Comparison of ENCODE assay signal across 8 mouse cellular contexts in the genomic region with DNA sequence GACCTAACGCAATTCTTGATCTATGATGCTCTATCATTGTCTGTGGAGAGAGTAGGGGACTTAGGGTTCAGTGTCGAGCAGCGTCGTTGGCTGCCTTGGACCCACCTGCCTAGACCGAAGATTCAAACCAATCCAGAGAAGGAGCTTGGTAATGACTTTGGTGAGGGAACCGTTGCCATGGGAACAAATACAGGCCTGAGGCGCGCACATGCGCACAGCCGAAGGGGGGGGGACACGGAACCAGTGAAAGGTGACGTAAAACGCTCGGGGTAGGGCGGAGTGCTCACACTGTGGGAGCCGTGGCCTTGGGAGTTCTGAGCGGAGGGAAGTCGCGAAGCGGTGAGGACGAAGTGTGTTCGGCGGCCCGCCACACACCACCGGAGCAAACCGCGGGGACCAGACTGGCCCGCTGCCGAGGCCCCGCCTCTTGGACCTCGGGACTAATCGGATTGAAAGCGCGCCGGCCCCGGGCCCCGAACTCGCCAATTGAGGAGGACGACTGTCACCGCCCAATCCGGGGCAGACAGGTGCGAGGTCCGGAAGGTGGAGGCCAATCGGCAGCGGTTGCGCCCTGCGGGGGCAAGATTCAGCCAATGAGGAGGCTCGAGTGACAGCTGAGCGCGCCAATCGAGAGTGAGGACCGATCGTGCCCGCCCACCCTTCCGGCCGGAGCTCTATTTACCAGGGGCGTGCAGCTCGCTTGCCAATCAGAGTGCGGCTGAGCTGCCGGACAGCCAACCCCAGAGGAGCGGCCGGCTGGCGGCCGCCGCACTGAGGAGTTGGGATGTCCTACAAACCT. TPM values are rescaled to one million over a fixed set of nuclear protein-coding genes. Genes with fewer than 3 reads are reported as not detected.
DNase-seq lines count a peak whose midpoint lies in the region; ATAC-seq and TF ChIP-seq lines count a peak whose summit lies in the region.

A gene (plus strand): TSS at position 541 of the 799 bp plus-strand sequence.

- peaks cover 11% of the 10 kb centered on the region for H3K36me3 ChIP-seq in E14TG2a.4 (ENCODE audit: insufficient read depth, low read length)
- H3K36me3 ChIP-seq in forebrain, embryonic 12.5 days (replicated peaks): no peaks in the 10 kb centered on the region
- no peaks in the 10 kb centered on the region for H3K36me3 ChIP-seq in heart, postnatal 0 days (replicated peaks; ENCODE audit: control insufficient read depth, insufficient read depth, low read length)
- no peaks in the 10 kb centered on the region for H3K36me3 ChIP-seq in liver, embryonic 16.5 days (ENCODE audit: control insufficient read depth, insufficient read depth)
- H3K36me3 ChIP-seq in neural tube, embryonic 13.5 days: no peaks in the 10 kb centered on the region
- H3K36me3 ChIP-seq in testis, adult 2 months (ENCODE audit: control insufficient read depth, insufficient read depth, low read length): no peaks in the 10 kb centered on the region

- H3K9ac ChIP-seq in forebrain, embryonic 12.5 days: peak within 1 kb of the TSS; percentile 57
- peak within 1 kb of the TSS; percentile 55 for H3K9ac ChIP-seq in heart, postnatal 0 days (replicated peaks; ENCODE audit: low read depth, low read length)
- H3K9ac ChIP-seq in liver, embryonic 16.5 days (ENCODE audit: low read depth, low read length): peak within 1 kb of the TSS; percentile 91
- peak within 1 kb of the TSS; percentile 70 for H3K9ac ChIP-seq in neural tube, embryonic 13.5 days

- peak; percentile 95 for ATAC-seq in forebrain, embryonic 12.5 days (ENCODE audit: low FRiP score)
- ATAC-seq in heart, postnatal 0 days (ENCODE audit: insufficient read depth, low read depth): peak; percentile 92
- peak; percentile 90 for ATAC-seq in liver, embryonic 16.5 days (ENCODE audit: low read depth)
- peak; percentile 94 for ATAC-seq in neural tube, embryonic 13.5 days (ENCODE audit: low read depth)

- no peaks in the 10 kb centered on the region for H3K9me3 ChIP-seq in E14TG2a.4 (ENCODE audit: low read length)
- H3K9me3 ChIP-seq in forebrain, embryonic 12.5 days: no peaks in the 10 kb centered on the region
- H3K9me3 ChIP-seq in heart, postnatal 0 days (replicated peaks; ENCODE audit: control insufficient read depth, low read length): no peaks in the 10 kb centered on the region
- H3K9me3 ChIP-seq in liver, embryonic 16.5 days (replicated peaks; ENCODE audit: control insufficient read depth, low read length): no peaks in the 10 kb centered on the region
- H3K9me3 ChIP-seq in neural tube, embryonic 13.5 days: no peaks in the 10 kb centered on the region

- H3K4me3 ChIP-seq in E14TG2a.4 (replicated peaks; ENCODE audit: low read length): peak within 1 kb of the TSS; percentile 90
- peak within 1 kb of the TSS; percentile 64 for H3K4me3 ChIP-seq in forebrain, embryonic 12.5 days (replicated peaks)
- peak within 1 kb of the TSS; percentile 69 for H3K4me3 ChIP-seq in heart, postnatal 0 days (ENCODE audit: low read depth, low read length)
- H3K4me3 ChIP-seq in liver, embryonic 16.5 days (ENCODE audit: low read depth, low read length): peak within 1 kb of the TSS; percentile 86
- peak within 1 kb of the TSS; percentile 69 for H3K4me3 ChIP-seq in neural tube, embryonic 13.5 days
- peak within 1 kb of the TSS; percentile 95 for H3K4me3 ChIP-seq in testis, adult 2 months (ENCODE audit: control insufficient read depth, low read depth, low read length)

- WGBS in forebrain, embryonic 12.5 days: under 1% methylated on average over 65 of the region's 65 CpGs
- under 1% methylated on average over 63 of the region's 65 CpGs for WGBS in heart, postnatal 0 days
- WGBS in liver, embryonic 16.5 days (ENCODE audit: insufficient replicate concordance): under 1% methylated on average over 64 of the region's 65 CpGs
- under 1% methylated on average over 65 of the region's 65 CpGs for WGBS in neural tube, embryonic 13.5 days

- peaks cover 66% of the 10 kb centered on the region for H3K4me1 ChIP-seq in E14TG2a.4 (replicated peaks; ENCODE audit: low read depth, low read length)
- peaks cover 53% of the 10 kb centered on the region for H3K4me1 ChIP-seq in forebrain, embryonic 12.5 days
- H3K4me1 ChIP-seq in heart, postnatal 0 days (ENCODE audit: control insufficient read depth, insufficient read depth): peaks cover 25% of the 10 kb centered on the region; the same call in 1 of the 2 replicates
- H3K4me1 ChIP-seq in liver, embryonic 16.5 days (ENCODE audit: control insufficient read depth, low read depth, low read length): peaks cover 46% of the 10 kb centered on the region
- H3K4me1 ChIP-seq in neural tube, embryonic 13.5 days (replicated peaks): peaks cover 53% of the 10 kb centered on the region
- H3K4me1 ChIP-seq in testis, adult 2 months (ENCODE audit: control insufficient read depth, insufficient read depth, low read length): peaks cover 42% of the 10 kb centered on the region

- peak; percentile 98 for DNase-seq in c-Kit-positive CD71-positive TER-119-positive erythroid progenitor cells, embryonic 14.5 days (ENCODE audit: low spot score)
- peak; percentile 96 for DNase-seq in heart, postnatal 0 days (ENCODE audit: low spot score)
- peak; percentile 100 for DNase-seq in kidney, postnatal 4 days

- TF ChIP-seq EP300 in heart, postnatal 0 days (IDR thresholded peaks at IDR 0.05; ENCODE audit: low read depth): peak; percentile 79; the same call in 1 of the 2 replicates

- TF ChIP-seq CTCF in E14TG2a.4 (conservative IDR thresholded peaks at IDR 0.05; ENCODE audit: low read length): no peak
- no peak for TF ChIP-seq CTCF in heart, postnatal 0 days (IDR thresholded peaks at IDR 0.05; ENCODE audit: low read depth)
- TF ChIP-seq CTCF in testis, adult 2 months (IDR thresholded peaks at IDR 0.05; ENCODE audit: control insufficient read depth, insufficient read depth, insufficient replicate concordance, low read depth, low read length): no peak

- peaks cover 23% of the 10 kb centered on the region for H3K27me3 ChIP-seq in E14TG2a.4 (ENCODE audit: insufficient read depth, low read length)
- H3K27me3 ChIP-seq in forebrain, embryonic 12.5 days: peaks cover 30% of the 10 kb centered on the region
- peaks cover 11% of the 10 kb centered on the region; the same call in 1 of the 2 replicates for H3K27me3 ChIP-seq in heart, postnatal 0 days (ENCODE audit: control insufficient read depth, insufficient read depth, low read length)
- peaks cover 20% of the 10 kb centered on the region for H3K27me3 ChIP-seq in liver, embryonic 16.5 days (ENCODE audit: control insufficient read depth, insufficient read depth, low read depth, low read length)
- H3K27me3 ChIP-seq in neural tube, embryonic 13.5 days: peaks cover 8% of the 10 kb centered on the region
- H3K27me3 ChIP-seq in testis, adult 2 months (ENCODE audit: control insufficient read depth, insufficient read depth, low read length): no peaks in the 10 kb centered on the region

- peak within 1 kb of the TSS; percentile 63 for H3K4me2 ChIP-seq in forebrain, embryonic 12.5 days
- H3K4me2 ChIP-seq in heart, postnatal 0 days (ENCODE audit: low read depth, low read length): peak within 1 kb of the TSS; percentile 86
- H3K4me2 ChIP-seq in liver, embryonic 16.5 days (ENCODE audit: low read depth, low read length): peak within 1 kb of the TSS; percentile 99
- H3K4me2 ChIP-seq in neural tube, embryonic 13.5 days: peak within 1 kb of the TSS; percentile 85

- TF ChIP-seq POLR2A in testis, adult 2 months (IDR thresholded peaks at IDR 0.05; ENCODE audit: control insufficient read depth, low read depth, low read length): peak; percentile 75

- peak within 1 kb of the TSS; percentile 88 for H3K27ac ChIP-seq in forebrain, embryonic 12.5 days
- H3K27ac ChIP-seq in heart, postnatal 0 days (ENCODE audit: low read depth): peak within 1 kb of the TSS; percentile 89
- H3K27ac ChIP-seq in liver, embryonic 16.5 days (ENCODE audit: low read length): peak within 1 kb of the TSS; percentile 100
- peak within 1 kb of the TSS; percentile 88 for H3K27ac ChIP-seq in neural tube, embryonic 13.5 days (replicated peaks)
- peak within 1 kb of the TSS; percentile 93 for H3K27ac ChIP-seq in testis, adult 2 months (ENCODE audit: control insufficient read depth, insufficient read depth, low read depth, low read length)

RNA-seq across cellular contexts. Expression of the gene that starts here (rescaled TPM):
- 70.4 and 73.9 TPM in 2 replicates for polyA plus RNA-seq in forebrain, embryonic 12.5 days (2016; fragmentation: Nextera tagmentation; extraction: Ambion mirVana)
- total RNA-seq in heart, postnatal 0 days (2014; rRNA removed; ENCODE audit: low replicate concordance): 63.2 and 67.3 TPM in 2 replicates
- 46.8 and 59.6 TPM in 2 replicates for polyA plus RNA-seq in heart, postnatal 0 days (2015; fragmentation: Nextera tagmentation; extraction: Ambion mirVana)
- 112 and 117 TPM in 2 replicates for polyA plus RNA-seq in liver, embryonic 16.5 days (2015; fragmentation: Nextera tagmentation; extraction: Ambion mirVana)
- 82.6 and 86.4 TPM in 2 replicates for polyA plus RNA-seq in neural tube, embryonic 13.5 days (2015; fragmentation: Nextera tagmentation; extraction: Ambion mirVana)
- 31.5 and 31.7 TPM in 2 replicates for polyA plus RNA-seq in testis, adult 2 months (2012; rRNA removed)

Comparison
In these comparisons a context has a peak if more than half of its experiments do, and no peak if none do; other contexts are left out.
1. Peak in every context shown above with its lines: DNase-seq, ATAC-seq, H3K4me3 ChIP-seq and H3K27ac ChIP-seq.